Mouse (Mus musculus) embryonic fibroblast, embryonic 13.5 days (primary cell): ENCODE measurements around the gene Trip13.

Source experiments
- CTCF ChIP-seq: IDR thresholded peaks from 2 replicates; pipeline ENCODE4 v1.5.1; 2011; ENCODE audit warnings: mild to moderate bottlenecking, control low read depth, low read length, moderate library complexity, borderline replicate concordance; ENCODE audit not compliant: insufficient read depth
- POLR2A ChIP-seq: IDR thresholded peaks from 2 replicates; pipeline ENCODE4 v1.6.1; 2011; ENCODE audit warnings: low read depth, mild to moderate bottlenecking, control low read depth, low read length, moderate library complexity

DNA sequence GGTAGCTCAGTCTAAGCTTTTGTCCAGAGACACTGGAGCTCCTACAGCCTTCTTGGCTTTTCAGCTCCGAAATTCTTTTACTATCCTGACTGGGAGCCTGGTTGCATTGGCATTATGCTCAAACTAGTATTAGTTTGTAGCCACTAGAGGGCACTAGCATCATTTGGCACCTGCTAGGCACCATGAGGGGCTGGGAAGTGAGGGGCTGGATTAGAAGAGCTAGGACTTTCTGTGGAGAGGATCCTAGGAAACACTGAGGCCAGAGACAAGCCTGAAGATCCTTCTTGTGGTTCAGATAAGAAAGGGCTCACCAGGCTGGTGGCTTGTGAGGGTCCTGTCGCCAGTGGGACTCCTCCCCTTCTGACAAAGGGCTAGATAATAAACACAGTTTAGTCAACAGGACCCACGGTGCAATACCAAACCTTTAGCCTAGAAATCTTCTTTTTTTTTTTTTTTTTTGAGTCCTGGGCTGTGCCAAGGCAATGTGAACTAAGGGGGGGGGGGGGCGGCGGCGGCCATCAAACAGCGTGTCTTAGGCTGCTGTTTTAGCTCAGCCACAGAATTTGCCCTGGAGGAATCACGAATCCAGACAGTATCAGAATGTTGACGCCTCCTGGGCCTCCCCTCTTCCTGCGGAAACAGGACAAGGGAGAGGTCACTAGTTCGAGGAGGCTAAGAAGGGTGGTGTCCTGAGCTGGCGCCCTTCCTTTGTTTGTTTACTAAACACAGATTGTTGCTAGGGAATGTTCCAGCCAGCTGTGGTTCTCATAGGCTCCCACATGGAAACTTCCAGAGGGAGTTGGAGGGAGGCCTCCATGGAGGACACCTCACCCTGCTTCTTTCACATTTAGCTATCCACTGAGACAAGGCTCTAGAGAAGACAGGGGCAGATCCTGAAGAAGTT, 33.2 kb upstream of the Trip13 start:
- TF ChIP-seq CTCF (peak; percentile 62; the same call in 1 of the 2 replicates), POLR2A (no peak)
